Mouse (Mus musculus): ENCODE measurements around the gene Cpd.

- TF ChIP-seq CTCF (conservative IDR thresholded peaks at IDR 0.05; ENCODE audit: low read length) = no peak; the same call in 1 of the 2 replicates
- no peak for TF ChIP-seq NANOG (IDR thresholded peaks at IDR 0.05; ENCODE audit: borderline replicate concordance, low read length)
- no peak for TF ChIP-seq POU5F1 (IDR thresholded peaks at IDR 0.05; ENCODE audit: borderline replicate concordance, low read length)
These were observed 102.3 kb downstream of the Cpd start for GRCm38 (mm10) chr11:76744550-76744949.
